Comparison of ENCODE assay signal across 8 mouse cellular contexts in genomic region chr1:64737502-64738179, GRCm38 (mm10). TPM values are rescaled to one million over a fixed set of nuclear protein-coding genes. Genes with fewer than 3 reads are reported as not detected.
DNase-seq lines count a peak whose midpoint lies in the region; ATAC-seq and TF ChIP-seq lines count a peak whose summit lies in the region.

Fzd5 (minus strand) TSS chr1:64737751.

- TF ChIP-seq CTCF in gastrocnemius, adult 2 months (IDR thresholded peaks at IDR 0.05), result peak; percentile 53
- TF ChIP-seq CTCF in left cerebral cortex, adult 2 months (IDR thresholded peaks at IDR 0.05), result peak; percentile 34

- WGBS in hindbrain, embryonic 16.5 days, result 0% methylated on average over 38 of the region's 73 CpGs

- intact Hi-C loops in gastrocnemius, adult 2 months (cut with DNase I), result loop anchor here (1.0 to 5.0 kb wide), 4 partner anchors 55 to 450 kb away; partner anchors contain the start of genes Idh1 and Pikfyve
- intact Hi-C loops in left cerebral cortex, adult 2 months (cut with DNase I), result loop anchor here (5.0 kb wide), 1 partner anchor 180 kb away; no protein-coding TSS in a partner anchor

- peak within 1 kb of the TSS; percentile 95 for H3K4me3 ChIP-seq in gastrocnemius, adult 2 months
- peak within 1 kb of the TSS; percentile 66 for H3K4me3 ChIP-seq in hindbrain, embryonic 16.5 days (ENCODE audit: low read length)
- peak within 1 kb of the TSS; percentile 57 for H3K4me3 ChIP-seq in left cerebral cortex, adult 2 months

- peak; percentile 59 to 80 for DNase-seq in cerebellum, postnatal 4 days (ENCODE audit: low spot score in 2 of 2)
- DNase-seq in gastrocnemius, adult 2 months, result peak; percentile 98
- peak; percentile 66 to 82 for DNase-seq in left cerebral cortex, adult 2 months (ENCODE audit: extremely low spot score in 1 of 2, low spot score in 2 of 2)
- DNase-seq in right cerebral cortex, adult 18-20 months, result peak; percentile 83
- peak; percentile 97 for DNase-seq in urinary bladder, adult 2 months (ENCODE audit: low spot score)

- H3K9ac ChIP-seq in hindbrain, embryonic 16.5 days (ENCODE audit: low read depth, low read length), result peak within 1 kb of the TSS; percentile 62

- peaks cover 41% of the 10 kb centered on the region for H3K27me3 ChIP-seq in hindbrain, embryonic 16.5 days (replicated peaks; ENCODE audit: control insufficient read depth, insufficient read depth, low read length)

- peak; percentile 78 for ATAC-seq in activated CD4-positive, CD25-positive, alpha-beta regulatory T cell, adult 4 months
- peak; percentile 93 for ATAC-seq in hindbrain, embryonic 16.5 days
- peak; percentile 78 for ATAC-seq in megakaryocyte, adult 5-6 weeks (ENCODE audit: poor library complexity, severe bottlenecking)

- H3K27ac ChIP-seq in gastrocnemius, adult 2 months, result peak within 1 kb of the TSS; percentile 88
- no peak within 1 kb of the TSS for H3K27ac ChIP-seq in hindbrain, embryonic 16.5 days (ENCODE audit: low read depth, low read length)
- H3K27ac ChIP-seq in left cerebral cortex, adult 2 months, result no peak within 1 kb of the TSS

- no peaks in the 10 kb centered on the region for H3K9me3 ChIP-seq in hindbrain, embryonic 16.5 days (ENCODE audit: control insufficient read depth, low read length)

- peak within 1 kb of the TSS; percentile 97 for H3K4me2 ChIP-seq in hindbrain, embryonic 16.5 days (ENCODE audit: low read length)

- peaks cover 34% of the 10 kb centered on the region for H3K4me1 ChIP-seq in hindbrain, embryonic 16.5 days (ENCODE audit: control insufficient read depth, insufficient read depth, low read depth, low read length)

- no peaks in the 10 kb centered on the region for H3K36me3 ChIP-seq in hindbrain, embryonic 16.5 days (ENCODE audit: control insufficient read depth, insufficient read depth, low read length)

RNA-seq across cellular contexts. Expression of gene Fzd5, which starts in this region (rescaled TPM):
- under 1 TPM; 0.53 to 0.64 TPM for polyA plus RNA-seq in activated CD4-positive, CD25-positive, alpha-beta regulatory T cell, adult 4 months (2017; shearing (Covaris generic))
- 1 to 10 TPM; 1.2 to 2.3 TPM for total RNA-seq in gastrocnemius, adult 2 months (2021)
- 0.21 and 0.27 TPM in 2 replicates for polyA plus RNA-seq in hindbrain, embryonic 16.5 days (2015; fragmentation: Nextera tagmentation; extraction: Ambion mirVana)
- 1 to 10 TPM in 1 of 2 experiments, under 1 TPM in 1; 0.93 to 1.4 TPM for total RNA-seq in left cerebral cortex, adult 2 months (2021)
- total RNA-seq in megakaryocyte, adult 5-6 weeks (2015), result 1.4 and 1.8 TPM in 2 replicates
- 1.6 and 2.0 TPM in 2 replicates for total RNA-seq in megakaryocyte, adult 5-6 weeks (2017)
- polyA plus RNA-seq in urinary bladder, adult 2 months (2012; rRNA removed), result 5.3 and 6.2 TPM in 2 replicates

Comparison
In these comparisons a context has a peak if more than half of its experiments do, and no peak if none do; other contexts are left out.
1. Peak in ATAC-seq in activated CD4-positive, CD25-positive, alpha-beta regulatory T cell, adult 4 months; RNA of the gene not detected or under 1 TPM.
2. Peak in ATAC-seq, H3K4me3 ChIP-seq, H3K9ac ChIP-seq and H3K4me2 ChIP-seq in hindbrain, embryonic 16.5 days; RNA of the gene not detected or under 1 TPM.